Mouse (Mus musculus) brain, embryonic 14.5 days (tissue): ENCODE measurements around the gene Fgf13. TPM values are rescaled to one million over a fixed set of nuclear protein-coding genes. Genes with fewer than 3 reads are reported as not detected.

Experiments used
- DNase-seq: peaks from one replicate; pipeline ENCODE4 v3.0.0-alpha.2; 2011; ENCODE audit warnings: low read depth
- CTCF ChIP-seq: fragments of 200-500 bp; IDR thresholded peaks from 2 replicates; pipeline ENCODE4 v1.5.1; 2012; ENCODE audit warnings: inconsistent platforms, mild to moderate bottlenecking, moderate library complexity, borderline replicate concordance; ENCODE audit not compliant: insufficient read depth, insufficient read length; ENCODE audit errors: extremely low read depth
- POLR2A ChIP-seq: fragments of 200-500 bp; IDR thresholded peaks from 2 replicates; pipeline ENCODE4 v1.6.1; 2012; ENCODE audit warnings: mild to moderate bottlenecking, inconsistent platforms, borderline replicate concordance; ENCODE audit not compliant: poor library complexity, insufficient read depth, insufficient read length, severe bottlenecking; ENCODE audit errors: extremely low read depth
- polyA plus RNA-seq: library from polyadenylated mRNA; depleted of rRNA; stranded (reverse); fragments of >200 nt; gene quantifications from 2 replicates; pipeline ENCODE4 v1.2.3, GENCODE M21; 2012

Fgf13 gene
- polyA plus RNA-seq, 1 experiment, result 126 TPM

GRCm38 (mm10) chrX:59034969-59035368 is 532.9 kb downstream of the Fgf13 start:
- TF ChIP-seq POLR2A (no peak), CTCF (no peak)
- no peak for DNase-seq
